Mouse (Mus musculus): ENCODE data around the gene Prss43.
A peak's percentile ranks its signal among the peaks of the same experiment; 100 is the strongest.

Prss43 gene

GRCm38 (mm10) chr9:110841438-110841837 is 14.9 kb downstream of the Prss43 start:
- peak; percentile 62 for DNase-seq (ENCODE audit: low read depth)

GRCm38 (mm10) chr9:110844206-110844605 is 17.7 kb downstream of the Prss43 start, which contains the start of gene Prss46:
Gene Prss46 (plus strand): TSS chr9:110844506.
- DNase-seq (ENCODE audit: low read depth): no peak

- peak; percentile 20 for DNase-seq (ENCODE audit: low read depth)
These were observed 22.7 kb downstream of the Prss43 start for GRCm38 (mm10) chr9:110849162-110849561.

GRCm38 (mm10) chr9:110855903-110856302 is 29.4 kb downstream of the Prss43 start:
- DNase-seq (ENCODE audit: low read depth): no peak

DNA sequence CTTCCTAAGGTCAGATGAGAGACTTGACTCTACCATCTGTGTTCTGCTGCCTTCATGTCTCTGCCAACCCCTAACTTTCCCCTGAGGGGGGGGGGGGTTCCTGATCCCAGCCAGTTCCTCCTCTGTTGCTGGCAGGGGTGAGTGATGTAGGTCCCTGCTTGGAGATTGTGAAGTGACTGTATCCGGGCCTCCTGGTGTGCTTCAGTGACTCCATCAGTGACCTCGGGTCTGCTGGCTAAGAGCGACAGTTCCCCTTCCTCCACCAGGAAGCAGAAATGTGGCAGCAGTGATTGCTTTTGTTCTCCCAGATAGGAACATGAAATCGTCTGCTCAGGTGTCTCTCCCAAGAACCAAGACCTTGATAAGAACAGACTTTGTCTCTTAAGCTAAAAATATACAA is 30.4 kb downstream of the Prss43 start:
- DNase-seq (ENCODE audit: low read depth): no peak

GRCm38 (mm10) chr9:110857781-110858472 is 31.4 kb downstream of the Prss43 start, which contains the start of gene Prss50:
Gene Prss50 (plus strand): TSS chr9:110857967.
- no peak for DNase-seq (ENCODE audit: low read depth)

DNA sequence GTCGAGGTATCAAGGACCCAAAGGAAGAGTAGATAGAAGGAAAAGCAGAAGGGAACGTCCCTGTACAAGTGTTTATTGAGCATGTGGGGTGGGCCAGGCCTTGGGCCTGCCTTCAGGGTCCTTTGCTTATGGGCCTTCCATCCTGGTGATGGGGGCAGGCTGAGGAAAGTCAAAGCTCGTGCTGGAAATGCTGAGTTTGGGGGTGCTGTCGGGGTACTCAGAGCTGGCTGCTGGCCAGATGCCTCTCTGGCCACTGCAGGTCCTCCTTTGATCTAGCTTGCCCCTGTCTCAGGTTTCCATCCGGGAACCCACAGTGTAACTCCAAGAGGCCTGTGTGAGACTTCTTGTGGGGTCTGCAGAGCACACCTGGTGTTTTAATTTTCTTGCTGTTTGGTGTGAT is 32.0 kb downstream of the Prss43 start:
- no peak for DNase-seq (ENCODE audit: low read depth)

DNA sequence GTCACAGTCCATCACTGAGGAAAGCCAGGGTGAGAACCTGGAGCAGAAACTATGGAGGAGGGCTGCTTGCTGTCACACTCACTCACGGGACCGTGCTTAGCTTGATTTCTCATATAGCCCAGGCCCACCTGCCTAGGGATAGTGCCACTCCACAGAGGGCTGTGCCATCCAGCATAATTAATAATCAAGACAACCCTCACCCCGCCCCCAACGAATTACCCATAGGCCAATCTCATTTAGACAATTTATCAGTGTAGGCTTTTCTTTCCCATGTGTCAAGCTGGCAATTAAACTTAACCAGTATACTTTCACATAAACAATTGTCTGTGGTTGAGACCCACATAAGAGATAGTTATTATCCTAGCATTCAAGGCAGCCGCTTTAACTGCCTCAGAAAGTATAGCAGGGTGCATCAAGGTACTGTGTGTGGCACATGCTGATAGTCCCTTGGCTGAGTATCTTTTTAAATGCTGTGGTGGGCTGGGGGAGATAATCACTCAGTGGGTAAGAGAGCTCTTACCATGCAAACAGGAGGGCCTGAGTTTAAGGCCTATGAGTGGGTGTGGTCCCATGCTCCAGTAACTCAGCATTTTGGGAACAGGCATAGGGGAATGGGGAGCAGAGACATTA is 32.6 kb downstream of the Prss43 start:
- no peak for DNase-seq (ENCODE audit: low read depth)

DNA sequence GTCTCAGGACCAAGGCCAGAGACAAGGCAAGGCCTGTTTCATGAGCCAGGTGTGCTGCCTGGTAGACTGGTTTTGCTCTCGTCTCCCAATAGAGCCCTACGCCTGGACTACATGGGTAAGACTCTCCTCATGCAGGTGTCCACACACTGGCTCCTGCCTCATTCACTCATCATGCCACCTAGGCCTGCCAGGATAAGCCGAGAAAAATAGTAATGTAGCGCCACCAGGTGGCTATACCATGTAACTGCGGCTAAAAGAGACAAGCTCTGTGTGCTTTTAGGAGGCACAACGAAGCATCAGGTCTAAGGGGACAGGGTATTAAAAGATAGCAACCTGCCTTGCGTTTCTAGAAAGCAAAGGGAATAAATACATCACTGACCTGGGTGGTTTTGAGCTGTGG is 44.5 kb downstream of the Prss43 start:
- DNase-seq (ENCODE audit: low read depth): peak; percentile 71

- no peak for DNase-seq (ENCODE audit: low read depth)
These were observed 47.5 kb downstream of the Prss43 start for GRCm38 (mm10) chr9:110873681-110874659.

GRCm38 (mm10) chr9:110874660-110875191 is 48.2 kb downstream of the Prss43 start:
- DNase-seq (ENCODE audit: low read depth): no peak

DNA sequence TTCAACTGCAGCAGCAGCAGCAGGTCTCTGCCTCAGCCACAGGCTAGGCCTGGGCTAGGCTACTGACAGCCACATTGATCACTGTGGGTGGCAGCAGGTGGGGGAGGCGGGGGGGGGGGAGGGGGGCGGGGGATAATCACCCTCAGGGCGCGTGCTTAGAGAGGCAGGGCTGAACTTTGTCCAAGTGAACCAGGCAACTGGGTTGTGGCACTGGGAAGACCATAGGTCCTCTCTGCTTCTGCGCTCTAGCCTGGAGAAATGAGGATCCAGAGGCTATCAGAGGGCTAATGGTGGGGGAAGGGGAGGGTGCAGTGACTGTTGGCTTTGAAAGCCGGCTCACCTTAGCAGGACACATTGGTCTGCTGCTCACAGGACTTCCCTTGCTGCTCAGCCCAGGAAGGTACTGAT is 48.8 kb downstream of the Prss43 start:
- DNase-seq (ENCODE audit: low read depth): no peak

DNA sequence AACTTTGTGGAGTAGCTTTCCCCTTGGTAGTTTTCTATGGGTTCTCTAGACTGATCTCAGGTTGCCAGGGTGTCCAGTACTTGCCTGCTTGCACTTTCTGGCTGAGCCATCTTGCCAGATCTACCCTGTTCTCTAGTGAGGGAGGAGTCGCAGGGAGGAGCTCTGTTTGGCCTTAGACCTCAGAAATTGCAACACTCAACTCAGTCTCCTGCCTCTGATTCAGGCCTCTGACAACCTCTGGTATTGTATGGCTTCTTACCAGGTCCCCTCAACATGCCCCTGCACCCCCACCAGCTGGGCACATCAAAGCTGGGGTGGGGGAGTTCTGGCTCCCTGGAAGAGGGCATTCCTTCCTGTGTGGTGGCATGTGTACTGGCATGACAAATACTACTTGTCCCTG is 50.9 kb downstream of the Prss43 start:
- DNase-seq (ENCODE audit: low read depth): peak; percentile 58

GRCm38 (mm10) chr9:110877888-110878287 is 51.4 kb downstream of the Prss43 start:
- DNase-seq (ENCODE audit: low read depth): peak; percentile 22

GRCm38 (mm10) chr9:110879191-110879920 is 52.9 kb downstream of the Prss43 start, which contains the start of gene Als2cl:
Gene Als2cl (plus strand): TSS chr9:110879870.
- no peak for DNase-seq (ENCODE audit: low read depth)

GRCm38 (mm10) chr9:110879998-110880561 is 53.6 kb downstream of the Prss43 start, which contains the start of gene Tmie:
Gene Tmie (minus strand): TSS chr9:110880113.
- DNase-seq (ENCODE audit: low read depth): no peak

DNA sequence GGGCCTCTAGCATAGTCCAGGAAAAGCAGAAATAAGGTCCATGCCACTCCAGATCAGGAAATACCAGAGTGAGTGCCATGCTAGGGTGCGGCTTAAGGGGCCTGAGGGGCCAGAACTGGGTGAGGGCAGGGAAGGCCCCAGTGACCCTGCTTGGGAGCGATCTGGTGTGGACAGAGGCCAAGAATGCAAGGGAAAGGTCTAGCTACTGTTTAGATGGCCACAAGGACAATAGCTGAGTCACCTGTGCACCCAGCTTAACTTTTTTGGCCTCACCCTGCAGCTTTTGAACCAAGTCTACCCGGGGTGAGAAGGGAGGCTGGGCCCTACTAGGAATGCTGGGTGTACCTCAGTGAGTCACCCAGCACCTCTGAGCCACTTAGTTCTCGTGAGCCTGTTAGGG is 54.3 kb downstream of the Prss43 start:
- no peak for DNase-seq (ENCODE audit: low read depth)
